Mouse (Mus musculus): ENCODE results near the gene Lrrc26. TPM values are rescaled to one million over a fixed set of nuclear protein-coding genes. Genes with fewer than 3 reads are reported as not detected.

The Lrrc26 gene
- total RNA-seq, 2 experiments from 2014 or later = not detected

- ATAC-seq (replicated peaks; ENCODE audit: low FRiP score, low TSS enrichment, poor library complexity, severe bottlenecking) = no peak
Measured at GRCm38 (mm10) chr2:25328440-25328839, 38.7 kb downstream of the Lrrc26 start.

- no peak for ATAC-seq (replicated peaks; ENCODE audit: low FRiP score, low TSS enrichment, poor library complexity, severe bottlenecking)
Measured at GRCm38 (mm10) chr2:25331470-25331869, 41.8 kb downstream of the Lrrc26 start.

GRCm38 (mm10) chr2:25332286-25333160 is 42.8 kb downstream of the Lrrc26 start, which contains the start of gene Man1b1:
Gene Man1b1 (plus strand): TSS chr2:25332338.
- peak; percentile 97 for ATAC-seq (replicated peaks; ENCODE audit: low FRiP score, low TSS enrichment, poor library complexity, severe bottlenecking)

GRCm38 (mm10) chr2:25333569-25333968 is 43.9 kb downstream of the Lrrc26 start:
- ATAC-seq (replicated peaks; ENCODE audit: low FRiP score, low TSS enrichment, poor library complexity, severe bottlenecking) = 0 out of 2 replicates have a peak, but pooled peaks have one; percentile 6

- no peak; the same call in 1 of the 2 replicates for ATAC-seq (replicated peaks; ENCODE audit: low FRiP score, low TSS enrichment, poor library complexity, severe bottlenecking)
Measured at GRCm38 (mm10) chr2:25338303-25338702, 48.6 kb downstream of the Lrrc26 start.

Other genes with a start within 250 kb of the Lrrc26 start
Only the 30 nearest of the 34 such genes appear.
- not detected in 2 replicates for gene Noxa1, start 194.8 kb upstream of the Lrrc26 start, total RNA-seq (2014; fragmentation: Nextera tagmentation)
- 1.1 TPM in 1 of 2 replicates, not detected in the other for gene Noxa1, start 194.8 kb upstream of the Lrrc26 start, total RNA-seq (2017)
- 3.5 and 4.6 TPM in 2 replicates for gene Nrarp, start 109.2 kb upstream of the Lrrc26 start, total RNA-seq (2014; fragmentation: Nextera tagmentation)
- 1.3 and 2.4 TPM in 2 replicates for gene Nrarp, start 109.2 kb upstream of the Lrrc26 start, total RNA-seq (2017)
- gene Tor4a, start 93.0 kb upstream of the Lrrc26 start, total RNA-seq (2014; fragmentation: Nextera tagmentation) = 12.6 and 13.0 TPM in 2 replicates
- gene Tor4a, start 93.0 kb upstream of the Lrrc26 start, total RNA-seq (2017) = 8.0 and 11.8 TPM in 2 replicates
- gene Nelfb, start 78.4 kb upstream of the Lrrc26 start, total RNA-seq (2014; fragmentation: Nextera tagmentation) = 50.8 and 67.6 TPM in 2 replicates
- 26.4 and 28.2 TPM in 2 replicates for gene Nelfb, start 78.4 kb upstream of the Lrrc26 start, total RNA-seq (2017)
- not detected in 2 replicates for gene Stpg3, start 75.3 kb upstream of the Lrrc26 start, total RNA-seq (2014; fragmentation: Nextera tagmentation)
- gene Stpg3, start 75.3 kb upstream of the Lrrc26 start, total RNA-seq (2017) = 3.2 TPM in 1 of 2 replicates, not detected in the other
- not detected in 2 replicates for gene Fam166a, start 71.2 kb upstream of the Lrrc26 start, total RNA-seq (2014; fragmentation: Nextera tagmentation)
- gene Fam166a, start 71.2 kb upstream of the Lrrc26 start, total RNA-seq (2017) = not detected in 2 replicates
- 712 and 769 TPM in 2 replicates for gene Tubb4b, start 65.2 kb upstream of the Lrrc26 start, total RNA-seq (2014; fragmentation: Nextera tagmentation)
- 718 and 785 TPM in 2 replicates for gene Tubb4b, start 65.2 kb upstream of the Lrrc26 start, total RNA-seq (2017)
- not detected in 2 replicates for gene Slc34a3, start 55.6 kb upstream of the Lrrc26 start, total RNA-seq (2014; fragmentation: Nextera tagmentation)
- not detected in 2 replicates for gene Slc34a3, start 55.6 kb upstream of the Lrrc26 start, total RNA-seq (2017)
- gene Rnf224, start 53.1 kb upstream of the Lrrc26 start, total RNA-seq (2014; fragmentation: Nextera tagmentation) = not detected in 2 replicates
- not detected in 2 replicates for gene Rnf224, start 53.1 kb upstream of the Lrrc26 start, total RNA-seq (2017)
- gene Rnf208, start 47.7 kb upstream of the Lrrc26 start, total RNA-seq (2014; fragmentation: Nextera tagmentation) = 1.6 and 10.2 TPM in 2 replicates
- 0.72 TPM in 1 of 2 replicates, not detected in the other for gene Rnf208, start 47.7 kb upstream of the Lrrc26 start, total RNA-seq (2017)
- gene Cysrt1, start 47.5 kb upstream of the Lrrc26 start, total RNA-seq (2014; fragmentation: Nextera tagmentation) = not detected in 2 replicates
- gene Cysrt1, start 47.5 kb upstream of the Lrrc26 start, total RNA-seq (2017) = not detected in 2 replicates
- 15.3 and 21.7 TPM in 2 replicates for gene AL732309.1, start 43.1 kb upstream of the Lrrc26 start, total RNA-seq (2014; fragmentation: Nextera tagmentation)
- 3.3 and 4.9 TPM in 2 replicates for gene AL732309.1, start 43.1 kb upstream of the Lrrc26 start, total RNA-seq (2017)
- 14.3 and 19.6 TPM in 2 replicates for gene Tmem203, start 34.5 kb upstream of the Lrrc26 start, total RNA-seq (2014; fragmentation: Nextera tagmentation)
- 4.3 and 9.1 TPM in 2 replicates for gene Tmem203, start 34.5 kb upstream of the Lrrc26 start, total RNA-seq (2017)
- gene Tprn, start 27.3 kb upstream of the Lrrc26 start, total RNA-seq (2014; fragmentation: Nextera tagmentation) = 17.5 and 27.4 TPM in 2 replicates
- gene Tprn, start 27.3 kb upstream of the Lrrc26 start, total RNA-seq (2017) = 9.8 and 15.0 TPM in 2 replicates
- gene Ssna1, start 17.5 kb upstream of the Lrrc26 start, total RNA-seq (2014; fragmentation: Nextera tagmentation) = 183 and 205 TPM in 2 replicates
- gene Ssna1, start 17.5 kb upstream of the Lrrc26 start, total RNA-seq (2017) = 81.8 and 104 TPM in 2 replicates
- 52.0 and 56.6 TPM in 2 replicates for gene Anapc2, start 17.4 kb upstream of the Lrrc26 start, total RNA-seq (2014; fragmentation: Nextera tagmentation)
- gene Anapc2, start 17.4 kb upstream of the Lrrc26 start, total RNA-seq (2017) = 31.3 and 39.0 TPM in 2 replicates
- gene Tmem210, start 1.8 kb upstream of the Lrrc26 start, total RNA-seq (2014; fragmentation: Nextera tagmentation) = not detected in 2 replicates
- gene Tmem210, start 1.8 kb upstream of the Lrrc26 start, total RNA-seq (2017) = not detected in 2 replicates
- not detected in 2 replicates for gene Grin1, start 29.3 kb downstream of the Lrrc26 start, total RNA-seq (2014; fragmentation: Nextera tagmentation)
- not detected in 2 replicates for gene Grin1, start 29.3 kb downstream of the Lrrc26 start, total RNA-seq (2017)
- 37.1 and 38.9 TPM in 2 replicates for gene Man1b1, start 42.4 kb downstream of the Lrrc26 start, total RNA-seq (2014; fragmentation: Nextera tagmentation)
- 31.8 and 82.7 TPM in 2 replicates for gene Man1b1, start 42.4 kb downstream of the Lrrc26 start, total RNA-seq (2017)
- 9.5 and 16.6 TPM in 2 replicates for gene Dpp7, start 66.4 kb downstream of the Lrrc26 start, total RNA-seq (2014; fragmentation: Nextera tagmentation)
- gene Dpp7, start 66.4 kb downstream of the Lrrc26 start, total RNA-seq (2017) = 22.0 and 59.0 TPM in 2 replicates
- 9.7 and 12.7 TPM in 2 replicates for gene Uap1l1, start 75.8 kb downstream of the Lrrc26 start, total RNA-seq (2014; fragmentation: Nextera tagmentation)
- gene Uap1l1, start 75.8 kb downstream of the Lrrc26 start, total RNA-seq (2017) = 2.0 and 2.5 TPM in 2 replicates
- gene Sapcd2, start 82.4 kb downstream of the Lrrc26 start, total RNA-seq (2014; fragmentation: Nextera tagmentation) = 18.4 and 19.0 TPM in 2 replicates
- 4.9 and 7.1 TPM in 2 replicates for gene Sapcd2, start 82.4 kb downstream of the Lrrc26 start, total RNA-seq (2017)
- gene Entpd2, start 106.0 kb downstream of the Lrrc26 start, total RNA-seq (2014; fragmentation: Nextera tagmentation) = not detected in 2 replicates
- gene Entpd2, start 106.0 kb downstream of the Lrrc26 start, total RNA-seq (2017) = not detected in 2 replicates
- gene Npdc1, start 109.4 kb downstream of the Lrrc26 start, total RNA-seq (2014; fragmentation: Nextera tagmentation) = not detected in 2 replicates
- not detected in 2 replicates for gene Npdc1, start 109.4 kb downstream of the Lrrc26 start, total RNA-seq (2017)
- gene Fut7, start 133.4 kb downstream of the Lrrc26 start, total RNA-seq (2014; fragmentation: Nextera tagmentation) = 3.4 and 6.3 TPM in 2 replicates
- 4.5 and 4.9 TPM in 2 replicates for gene Fut7, start 133.4 kb downstream of the Lrrc26 start, total RNA-seq (2017)
- gene Abca2, start 138.8 kb downstream of the Lrrc26 start, total RNA-seq (2014; fragmentation: Nextera tagmentation) = 34.7 and 38.3 TPM in 2 replicates
- 10.8 and 13.1 TPM in 2 replicates for gene Abca2, start 138.8 kb downstream of the Lrrc26 start, total RNA-seq (2017)
- not detected in 2 replicates for gene Clic3, start 166.9 kb downstream of the Lrrc26 start, total RNA-seq (2014; fragmentation: Nextera tagmentation)
- not detected in 2 replicates for gene Clic3, start 166.9 kb downstream of the Lrrc26 start, total RNA-seq (2017)
- 34.5 and 36.3 TPM in 2 replicates for gene Paxx, start 171.2 kb downstream of the Lrrc26 start, total RNA-seq (2014; fragmentation: Nextera tagmentation)
- gene Paxx, start 171.2 kb downstream of the Lrrc26 start, total RNA-seq (2017) = 17.9 and 25.9 TPM in 2 replicates
- not detected in 2 replicates for gene Ptgds, start 180.1 kb downstream of the Lrrc26 start, total RNA-seq (2014; fragmentation: Nextera tagmentation)
- not detected in 2 replicates for gene Ptgds, start 180.1 kb downstream of the Lrrc26 start, total RNA-seq (2017)
- not detected in 2 replicates for gene Lcn12, start 204.0 kb downstream of the Lrrc26 start, total RNA-seq (2014; fragmentation: Nextera tagmentation)
- not detected in 2 replicates for gene Lcn12, start 204.0 kb downstream of the Lrrc26 start, total RNA-seq (2017)